Mouse (Mus musculus): Measurements from ENCODE around the gene Pkp1.

Pkp1 gene

GRCm38 (mm10) chr1:135854591-135855343 lies 64.2 kb downstream of the Pkp1 start:
- no peak for DNase-seq

GRCm38 (mm10) chr1:135853200-135853599 lies 65.8 kb downstream of the Pkp1 start:
- DNase-seq: no peak

DNA sequence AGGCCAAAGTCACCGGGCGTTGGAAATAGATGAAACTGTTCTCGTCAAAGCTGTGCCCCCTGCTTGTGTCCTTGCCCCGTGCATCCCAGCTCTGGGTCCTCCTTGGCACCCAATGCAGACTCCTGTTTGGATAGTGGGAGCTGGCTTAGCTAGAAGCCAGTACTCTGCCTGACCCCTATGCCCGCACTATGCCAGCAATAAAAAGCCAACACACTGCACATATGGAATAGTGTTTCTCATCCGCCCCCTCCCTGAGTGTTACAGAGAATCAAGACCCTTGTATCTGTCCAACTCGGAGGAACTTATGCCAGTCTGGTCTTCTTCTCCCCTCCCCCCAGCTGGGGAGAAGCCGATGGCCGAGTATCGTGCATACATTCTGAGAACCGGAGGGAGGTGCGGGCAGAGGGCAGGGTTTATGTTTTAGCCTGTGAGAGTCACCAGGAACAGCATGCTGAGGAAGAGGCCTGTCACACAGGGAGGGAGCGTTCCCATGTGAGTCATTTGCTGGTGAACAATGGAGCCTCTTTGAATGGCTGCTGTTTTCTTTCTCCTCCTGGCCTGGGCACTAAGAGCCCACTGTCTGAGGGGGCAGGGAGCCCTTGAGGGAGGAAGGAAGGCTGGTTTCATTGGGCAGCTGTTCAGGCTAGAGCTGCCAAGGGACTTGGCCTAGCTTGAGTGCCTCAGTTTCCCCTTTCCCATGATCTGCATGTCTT lies 66.8 kb downstream of the Pkp1 start:
- DNase-seq: peak in 1 of 2 experiments; percentile 13

DNA sequence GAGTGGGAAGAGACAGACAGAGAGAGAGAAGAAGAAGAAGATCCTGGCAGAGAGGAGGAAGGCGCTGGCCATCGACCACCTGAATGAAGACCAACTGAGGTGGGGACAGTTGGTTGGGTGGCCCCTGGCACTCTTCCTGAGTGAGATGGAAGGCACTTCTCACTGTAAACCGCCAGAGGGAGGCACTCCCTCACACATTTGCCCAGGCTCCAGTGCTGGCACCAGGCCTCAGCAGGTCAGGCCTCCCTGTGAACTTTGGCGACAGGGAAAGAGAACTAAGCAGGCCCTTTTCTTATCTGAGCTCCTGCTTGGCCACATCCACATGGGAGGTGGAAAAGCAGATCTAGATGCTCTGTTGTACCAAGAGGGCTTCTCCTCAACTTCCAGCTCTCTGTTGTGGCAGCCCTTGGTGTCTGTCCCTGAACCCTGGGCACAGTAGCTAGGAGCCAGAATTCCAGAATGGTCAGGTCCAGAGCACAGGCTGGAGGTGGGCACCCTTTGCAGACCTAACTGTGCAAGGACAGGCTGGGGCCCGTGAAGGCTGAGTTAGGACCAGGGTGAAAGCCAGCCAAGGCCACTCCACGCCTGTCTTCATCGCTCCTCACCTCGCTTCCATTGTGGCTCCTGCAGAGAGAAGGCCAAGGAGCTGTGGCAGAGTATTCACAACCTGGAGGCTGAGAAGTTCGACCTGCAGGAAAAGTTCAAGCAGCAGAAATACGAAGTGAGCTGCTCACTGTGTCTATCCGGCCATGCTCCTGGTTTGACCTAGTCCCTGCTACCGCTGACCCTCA lies 68.1 kb downstream of the Pkp1 start:
- peak in 1 of 2 experiments; percentile 23 for DNase-seq

DNA sequence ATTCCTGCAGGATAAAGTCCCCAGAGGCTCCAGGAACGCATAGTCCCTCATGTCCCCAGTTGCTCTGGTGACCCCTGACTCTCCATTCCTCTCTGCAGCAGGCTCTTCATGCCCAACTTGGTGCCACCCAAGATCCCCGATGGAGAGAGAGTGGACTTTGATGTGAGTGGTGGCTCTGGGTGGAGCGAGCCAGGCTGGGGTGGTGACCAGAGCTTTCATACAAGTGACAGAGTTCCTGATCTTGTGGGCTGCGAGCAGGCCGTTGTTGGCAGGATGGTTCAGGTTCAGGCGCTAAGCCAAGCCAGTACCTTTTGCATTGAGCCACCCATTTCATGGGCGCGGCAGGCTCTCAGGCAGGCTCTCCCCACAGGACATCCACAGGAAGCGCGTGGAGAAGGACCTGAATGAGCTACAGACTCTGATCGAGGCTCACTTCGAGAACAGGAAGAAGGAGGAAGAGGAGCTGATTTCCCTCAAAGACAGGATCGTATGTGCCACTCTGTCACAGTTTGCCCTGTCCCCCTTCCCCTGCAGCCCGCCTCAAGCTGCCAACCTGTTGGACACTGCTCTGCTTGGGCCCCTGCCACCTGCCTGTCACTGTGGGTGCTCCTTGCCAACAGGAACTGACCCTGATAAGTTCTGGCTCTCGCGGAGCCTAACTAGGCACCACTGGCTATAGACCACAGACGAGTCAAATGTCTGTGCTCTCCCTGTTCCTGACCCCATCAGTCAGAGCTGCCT lies 71.2 kb downstream of the Pkp1 start:
- no peak for DNase-seq

- DNase-seq: peak; percentile 14 to 28
These were observed 71.9 kb downstream of the Pkp1 start for GRCm38 (mm10) chr1:135847139-135847562.

- DNase-seq: no peak
These were observed 72.4 kb downstream of the Pkp1 start for GRCm38 (mm10) chr1:135846632-135847031.

- DNase-seq: peak; percentile 30 to 50
These were observed 74.5 kb downstream of the Pkp1 start for GRCm38 (mm10) chr1:135844481-135844880.

- DNase-seq: no peak
These were observed 75.3 kb downstream of the Pkp1 start for GRCm38 (mm10) chr1:135843519-135844262.

DNA sequence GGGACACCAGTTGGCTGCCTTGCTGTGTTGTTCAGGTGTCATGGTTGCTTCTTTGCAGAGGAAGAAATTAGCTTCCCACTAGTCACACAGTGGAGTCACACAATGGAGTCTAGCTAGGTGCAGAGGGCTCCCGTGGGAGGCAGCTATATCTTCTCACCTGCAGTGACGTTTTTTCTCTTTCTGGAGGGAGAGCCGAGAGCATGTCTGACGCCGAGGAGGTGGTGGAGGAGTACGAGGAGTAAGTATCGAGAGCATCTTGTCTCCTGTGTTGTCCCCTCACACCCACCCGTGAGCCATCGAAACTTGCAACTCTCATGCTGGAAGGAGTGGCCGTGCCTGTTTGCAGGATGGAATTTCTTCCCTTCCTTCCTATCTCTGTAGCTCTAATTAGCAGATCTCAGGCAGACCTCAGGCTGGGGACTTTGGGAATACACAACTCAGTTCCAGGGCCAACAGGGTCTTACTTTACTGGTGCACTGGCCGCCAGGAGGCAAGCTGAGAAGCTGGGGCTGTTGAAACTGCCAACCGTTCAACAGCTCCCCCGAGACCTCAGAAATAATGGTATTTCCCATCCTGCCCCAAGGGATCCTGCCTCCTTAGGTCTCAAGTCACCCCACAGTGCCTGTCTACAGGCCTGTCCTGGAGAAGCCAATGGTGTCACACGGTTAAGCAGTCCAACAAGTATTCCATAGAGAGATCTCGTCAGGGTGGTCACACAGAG lies 78.2 kb downstream of the Pkp1 start:
- DNase-seq: no peak

DNA sequence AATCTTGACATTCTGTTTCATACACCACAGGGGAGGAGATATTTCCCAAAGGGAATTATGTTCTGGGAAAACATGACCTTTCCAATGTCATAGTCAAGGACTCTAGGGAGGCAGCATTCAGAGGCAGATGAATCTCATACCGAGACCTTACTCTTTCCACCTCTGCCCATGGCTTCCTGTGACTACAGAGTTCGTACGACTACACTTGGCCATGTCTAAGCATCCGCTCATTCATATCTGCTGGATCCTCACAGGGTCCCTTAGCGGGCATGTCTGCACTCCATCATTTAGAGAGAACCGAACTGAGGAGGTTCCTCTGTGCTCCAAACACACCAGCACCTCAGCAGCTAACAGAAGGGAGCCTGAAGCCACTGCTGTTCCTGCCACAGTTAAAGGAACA lies 79.9 kb downstream of the Pkp1 start:
- no peak for DNase-seq

- DNase-seq: no peak
These were observed 80.4 kb downstream of the Pkp1 start for GRCm38 (mm10) chr1:135838626-135839025.

DNA sequence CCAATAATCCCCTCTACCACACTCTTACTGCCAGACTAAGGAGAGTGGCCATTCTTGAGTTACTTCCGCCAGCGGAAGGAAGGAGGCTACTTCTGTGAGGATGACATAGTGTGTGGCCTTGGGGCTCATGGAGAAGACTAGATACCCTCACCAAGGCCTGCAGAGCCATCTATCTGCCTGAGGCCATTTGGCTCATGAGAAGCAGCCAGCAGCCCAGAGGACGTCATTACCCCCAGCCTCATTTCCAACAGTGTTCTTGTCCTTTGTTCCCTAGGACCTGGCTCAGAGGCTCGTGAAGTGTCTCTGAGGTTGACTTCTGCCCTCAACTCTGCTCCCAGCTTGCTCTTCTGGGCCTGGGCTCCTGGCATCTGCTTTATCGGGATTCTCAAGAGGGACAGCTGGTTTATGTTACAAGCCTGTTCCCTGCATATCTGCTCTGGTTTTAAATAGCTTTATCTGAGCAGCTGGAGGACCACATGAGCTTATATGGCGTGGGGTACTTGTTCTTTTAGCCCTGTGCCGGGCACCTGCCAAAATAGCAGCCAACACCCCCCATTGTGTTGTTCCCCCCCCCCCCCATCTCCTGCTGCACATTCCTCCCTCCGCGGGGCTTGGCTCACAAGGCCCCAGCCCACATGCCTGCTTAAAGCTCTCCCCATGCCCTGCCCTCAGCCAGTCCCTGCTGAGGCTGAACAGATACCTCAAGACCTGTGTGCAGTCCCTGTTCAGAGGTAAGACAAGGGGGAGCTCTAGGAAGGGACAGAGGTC lies 83.1 kb downstream of the Pkp1 start, which contains the start of gene Tnnt2:
Gene Tnnt2, plus strand, starts transcription at position 639 of the 768 bp plus-strand sequence.
- no peak for DNase-seq

DNA sequence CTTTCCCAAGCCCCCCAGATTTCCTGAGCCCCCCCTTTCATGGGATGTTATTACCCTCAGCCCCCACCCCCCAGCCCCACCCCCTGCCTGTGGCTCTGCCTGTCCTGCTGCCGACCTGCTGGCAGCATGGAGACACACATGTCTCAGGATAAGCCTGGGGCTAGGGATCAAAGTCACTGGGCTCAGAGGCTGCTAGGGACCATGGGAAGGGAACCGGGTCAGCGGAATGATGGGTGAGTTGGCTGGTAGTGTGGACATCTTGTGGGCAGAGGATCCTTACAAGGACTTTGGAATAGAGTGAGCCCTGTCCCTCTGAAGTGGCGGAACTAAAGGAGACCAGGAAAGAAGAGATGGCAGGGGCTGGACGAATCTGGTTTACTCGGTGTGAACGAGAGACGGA lies 84.0 kb downstream of the Pkp1 start:
- DNase-seq: no peak

DNA sequence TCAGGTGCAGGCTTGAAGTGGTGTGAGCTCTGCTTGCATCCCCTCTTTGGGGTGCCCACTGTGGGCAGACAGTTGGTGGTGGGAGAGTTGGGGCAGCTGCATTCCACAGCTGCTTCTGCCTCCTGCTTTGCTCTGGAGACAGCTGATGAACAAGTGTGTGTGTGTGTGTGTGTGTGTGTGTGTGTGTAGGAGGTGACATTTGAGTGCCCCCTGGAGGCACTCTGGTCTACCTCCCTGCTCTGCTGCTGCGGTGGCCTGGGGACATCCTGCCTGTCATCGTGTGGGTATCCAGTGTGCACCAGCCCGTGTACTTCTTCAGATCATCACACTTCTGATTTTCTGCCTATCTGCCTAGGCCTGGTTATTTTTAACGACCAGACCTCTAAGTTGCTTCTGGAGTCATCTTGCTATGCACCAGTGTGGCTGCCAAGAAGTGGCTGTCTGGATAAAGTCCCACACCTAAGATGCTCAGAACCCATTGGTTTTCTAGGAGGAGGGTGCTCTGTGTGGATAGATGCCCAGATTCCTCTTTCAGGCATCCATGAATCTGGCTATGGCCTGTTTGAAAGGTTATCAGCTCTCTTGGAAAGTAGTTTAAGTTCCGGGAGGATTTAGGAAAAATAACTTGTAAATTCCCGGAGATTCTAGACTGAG lies 84.7 kb downstream of the Pkp1 start:
- no peak for DNase-seq

- DNase-seq: peak in 1 of 2 experiments; percentile 41
These were observed 90.1 kb downstream of the Pkp1 start for GRCm38 (mm10) chr1:135828918-135829317.

GRCm38 (mm10) chr1:135821780-135822179 lies 97.2 kb downstream of the Pkp1 start:
- no peak for DNase-seq

All from lung, adult 18-20 months (tissue).